In genomic region chr9:121697150-121698049, GRCm38 (mm10) we compare ENCODE assay signal across 9 mouse cellular contexts. TPM values are rescaled to one million over a fixed set of nuclear protein-coding genes. Genes with fewer than 3 reads are reported as not detected.
DNase-seq lines count a peak whose midpoint lies in the region; ATAC-seq and TF ChIP-seq lines count a peak whose summit lies in the region.
"Had no signal": no experiment of that assay in that cellular context is flagged by ENCODE, and none has a peak within 500 bp of the region (broad histone marks: within the 10 kb centered on the region; RNA-seq: fewer than 3 reads in every experiment).

No protein-coding gene starts in this region.

- WGBS in embryonic facial prominence, embryonic 11.5 days: 100% methylated on average over 1 of the region's 1 CpGs
- WGBS in embryonic facial prominence, embryonic 10.5 days: 100% methylated on average over 1 of the region's 1 CpGs
- 92% methylated on average over 1 of the region's 1 CpGs for WGBS in lung, embryonic 14.5 days

- H3K27me3 ChIP-seq in embryonic facial prominence, embryonic 11.5 days (ENCODE audit: control insufficient read depth, insufficient read depth, low read length): no peaks in the 10 kb centered on the region
- no peaks in the 10 kb centered on the region for H3K27me3 ChIP-seq in embryonic facial prominence, embryonic 10.5 days (replicated peaks; ENCODE audit: low read depth, poor library complexity, severe bottlenecking)
- no peaks in the 10 kb centered on the region for H3K27me3 ChIP-seq in lung, embryonic 14.5 days (ENCODE audit: insufficient read depth, low read length)

- H3K4me2 ChIP-seq in embryonic facial prominence, embryonic 11.5 days (ENCODE audit: low read depth, low read length): no peak overlapping the region
- no peak overlapping the region for H3K4me2 ChIP-seq in lung, embryonic 14.5 days

- peak; percentile 41 for DNase-seq in embryonic facial prominence, embryonic 11.5 days (ENCODE audit: low spot score)
- DNase-seq in embryonic facial prominence, embryonic 10.5 days (ENCODE audit: low spot score): no peak
- DNase-seq in thymus, postnatal 14 days: peak; percentile 71
- DNase-seq in thymus, postnatal 0 days (ENCODE audit: low spot score): no peak
- DNase-seq in kidney, adult 11 months: peak; percentile 54
- DNase-seq in lung, embryonic 14.5 days: peak; percentile 45
- DNase-seq in spleen, adult 12 weeks (ENCODE audit: low spot score): peak; percentile 59

- no peaks in the 10 kb centered on the region for H3K36me3 ChIP-seq in embryonic facial prominence, embryonic 11.5 days (replicated peaks; ENCODE audit: control insufficient read depth, insufficient read depth, low read depth, low read length)
- peaks cover 63% of the 10 kb centered on the region for H3K36me3 ChIP-seq in embryonic facial prominence, embryonic 10.5 days (replicated peaks)
- 0 out of 2 replicates have a peak, but pooled peaks cover 10% of the 10 kb centered on the region for H3K36me3 ChIP-seq in lung, embryonic 14.5 days (ENCODE audit: insufficient read depth)

- H3K9ac ChIP-seq in embryonic facial prominence, embryonic 11.5 days (replicated peaks; ENCODE audit: low read length): no peak overlapping the region
- no peak overlapping the region for H3K9ac ChIP-seq in lung, embryonic 14.5 days

- H3K9me3 ChIP-seq in embryonic facial prominence, embryonic 11.5 days (replicated peaks; ENCODE audit: control insufficient read depth, low read length): no peaks in the 10 kb centered on the region
- peaks cover 6% of the 10 kb centered on the region for H3K9me3 ChIP-seq in embryonic facial prominence, embryonic 10.5 days
- H3K9me3 ChIP-seq in lung, embryonic 14.5 days (ENCODE audit: low read depth, low read length): no peaks in the 10 kb centered on the region

- no peak overlapping the region for H3K4me3 ChIP-seq in embryonic facial prominence, embryonic 11.5 days (ENCODE audit: low read depth, low read length)
- H3K4me3 ChIP-seq in embryonic facial prominence, embryonic 10.5 days: no peak overlapping the region
- no peak overlapping the region for H3K4me3 ChIP-seq in embryonic fibroblast, embryonic 13.5 days (ENCODE audit: insufficient read depth, low read length)
- no peak overlapping the region for H3K4me3 ChIP-seq in lung, embryonic 14.5 days (ENCODE audit: low read depth, low read length)

- H3K27ac ChIP-seq in embryonic facial prominence, embryonic 11.5 days (replicated peaks; ENCODE audit: low read depth, low read length): no peak overlapping the region
- no peak overlapping the region for H3K27ac ChIP-seq in embryonic facial prominence, embryonic 10.5 days (replicated peaks)
- no peak overlapping the region for H3K27ac ChIP-seq in embryonic fibroblast, embryonic 13.5 days (ENCODE audit: insufficient read depth, low read length)
- no peak overlapping the region; the same call in 1 of the 2 replicates for H3K27ac ChIP-seq in lung, embryonic 14.5 days (ENCODE audit: low read depth)

- H3K4me1 ChIP-seq in embryonic facial prominence, embryonic 11.5 days (ENCODE audit: control insufficient read depth, insufficient read depth, low read length): no peaks in the 10 kb centered on the region
- no peaks in the 10 kb centered on the region for H3K4me1 ChIP-seq in embryonic facial prominence, embryonic 10.5 days
- no peaks in the 10 kb centered on the region for H3K4me1 ChIP-seq in embryonic fibroblast, embryonic 13.5 days (ENCODE audit: control insufficient read depth, insufficient read depth, low read length)
- no peaks in the 10 kb centered on the region for H3K4me1 ChIP-seq in lung, embryonic 14.5 days (ENCODE audit: insufficient read depth)

- TF ChIP-seq POLR2A in embryonic fibroblast, embryonic 13.5 days (IDR thresholded peaks at IDR 0.05; ENCODE audit: low read depth, low read length): 0 out of 2 replicates have a peak, but pooled peaks have one; percentile 23

- peak; percentile 65 for TF ChIP-seq CTCF in embryonic fibroblast, embryonic 13.5 days (IDR thresholded peaks at IDR 0.05; ENCODE audit: borderline replicate concordance, insufficient read depth, low read length)
- TF ChIP-seq CTCF in lung, embryonic 14.5 days (IDR thresholded peaks at IDR 0.05; ENCODE audit: low read depth): peak; percentile 99

- peak; percentile 85; the same call in 1 of the 2 replicates for ATAC-seq in embryonic facial prominence, embryonic 11.5 days (replicated peaks; ENCODE audit: insufficient number of reproducible peaks, low FRiP score, low TSS enrichment, low read depth)
- ATAC-seq in lung, embryonic 14.5 days (ENCODE audit: insufficient read depth): peak; percentile 69

RNA-seq across cellular contexts. Expression of gene Sec22c, which starts 7.9 kb away (rescaled TPM):
- polyA plus RNA-seq in embryonic facial prominence, embryonic 11.5 days (2014; fragmentation: Nextera tagmentation; extraction: Ambion mirVana): 11.6 and 12.3 TPM in 2 replicates
- polyA plus RNA-seq in embryonic facial prominence, embryonic 10.5 days (2016; fragmentation: Nextera tagmentation; extraction: Ambion mirVana): 14.9 and 17.8 TPM in 2 replicates
- polyA plus RNA-seq in thymus, postnatal 0 days (2015; fragmentation: Nextera tagmentation; extraction: Ambion mirVana): 18.8 and 21.5 TPM in 2 replicates
- polyA plus RNA-seq in embryonic fibroblast, embryonic 13.5 days (2011; ENCODE audit: insufficient read length, low read depth, missing spikeins): 9.3 and 11.2 TPM in 2 replicates
- 8.1 and 9.6 TPM in 2 replicates for polyA plus RNA-seq in lung, embryonic 14.5 days (2014; fragmentation: Nextera tagmentation; extraction: Ambion mirVana)

RNA-seq across cellular contexts. Expression of gene Ss18l2, which starts 12.7 kb away (rescaled TPM):
- polyA plus RNA-seq in embryonic facial prominence, embryonic 11.5 days (2014; fragmentation: Nextera tagmentation; extraction: Ambion mirVana): 96.0 and 109 TPM in 2 replicates
- polyA plus RNA-seq in embryonic facial prominence, embryonic 10.5 days (2016; fragmentation: Nextera tagmentation; extraction: Ambion mirVana): 91.0 and 92.4 TPM in 2 replicates
- 127 and 128 TPM in 2 replicates for polyA plus RNA-seq in thymus, postnatal 0 days (2015; fragmentation: Nextera tagmentation; extraction: Ambion mirVana)
- 46.9 and 59.7 TPM in 2 replicates for polyA plus RNA-seq in embryonic fibroblast, embryonic 13.5 days (2011; ENCODE audit: insufficient read length, low read depth, missing spikeins)
- 105 and 109 TPM in 2 replicates for polyA plus RNA-seq in lung, embryonic 14.5 days (2014; fragmentation: Nextera tagmentation; extraction: Ambion mirVana)

RNA-seq across cellular contexts. Expression of gene Nktr, which starts 21.6 kb away (rescaled TPM):
- 59.7 and 61.2 TPM in 2 replicates for polyA plus RNA-seq in embryonic facial prominence, embryonic 11.5 days (2014; fragmentation: Nextera tagmentation; extraction: Ambion mirVana)
- polyA plus RNA-seq in embryonic facial prominence, embryonic 10.5 days (2016; fragmentation: Nextera tagmentation; extraction: Ambion mirVana): 61.2 and 62.9 TPM in 2 replicates
- 71.0 and 83.5 TPM in 2 replicates for polyA plus RNA-seq in thymus, postnatal 0 days (2015; fragmentation: Nextera tagmentation; extraction: Ambion mirVana)
- 134 and 169 TPM in 2 replicates for polyA plus RNA-seq in embryonic fibroblast, embryonic 13.5 days (2011; ENCODE audit: insufficient read length, low read depth, missing spikeins)
- polyA plus RNA-seq in lung, embryonic 14.5 days (2014; fragmentation: Nextera tagmentation; extraction: Ambion mirVana): 70.4 and 74.2 TPM in 2 replicates

RNA-seq across cellular contexts. Expression of gene Vipr1, which starts 54.9 kb away (rescaled TPM):
- 0.08 and 0.57 TPM in 2 replicates for polyA plus RNA-seq in embryonic facial prominence, embryonic 11.5 days (2014; fragmentation: Nextera tagmentation; extraction: Ambion mirVana)
- polyA plus RNA-seq in embryonic facial prominence, embryonic 10.5 days (2016; fragmentation: Nextera tagmentation; extraction: Ambion mirVana): 0.16 and 0.33 TPM in 2 replicates
- polyA plus RNA-seq in thymus, postnatal 0 days (2015; fragmentation: Nextera tagmentation; extraction: Ambion mirVana): 1.3 and 1.4 TPM in 2 replicates
- 0.14 TPM in 1 of 2 replicates, not detected in the other for polyA plus RNA-seq in embryonic fibroblast, embryonic 13.5 days (2011; ENCODE audit: insufficient read length, low read depth, missing spikeins)
- 0.47 and 0.54 TPM in 2 replicates for polyA plus RNA-seq in lung, embryonic 14.5 days (2014; fragmentation: Nextera tagmentation; extraction: Ambion mirVana)

RNA-seq across cellular contexts. Expression of gene Lyzl4, which starts 55.5 kb away (rescaled TPM):
- polyA plus RNA-seq in embryonic facial prominence, embryonic 11.5 days (2014; fragmentation: Nextera tagmentation; extraction: Ambion mirVana): not detected in 2 replicates
- not detected in 2 replicates for polyA plus RNA-seq in embryonic facial prominence, embryonic 10.5 days (2016; fragmentation: Nextera tagmentation; extraction: Ambion mirVana)
- 1.2 and 1.3 TPM in 2 replicates for polyA plus RNA-seq in thymus, postnatal 0 days (2015; fragmentation: Nextera tagmentation; extraction: Ambion mirVana)
- polyA plus RNA-seq in embryonic fibroblast, embryonic 13.5 days (2011; ENCODE audit: insufficient read length, low read depth, missing spikeins): not detected in 2 replicates
- polyA plus RNA-seq in lung, embryonic 14.5 days (2014; fragmentation: Nextera tagmentation; extraction: Ambion mirVana): not detected in 2 replicates
- polyA plus RNA-seq: intestine, embryonic 14.5 days had no signal

Comparison
In these comparisons a context has a peak if more than half of its experiments do, and no peak if none do; other contexts are left out.
1. DNase-seq: peak in embryonic facial prominence, embryonic 11.5 days (single experiment), thymus, postnatal 14 days (single experiment), kidney, adult 11 months (single experiment), lung, embryonic 14.5 days (single experiment) and spleen, adult 12 weeks (single experiment); none in embryonic facial prominence, embryonic 10.5 days (single experiment) and thymus, postnatal 0 days (single experiment).